Mouse (Mus musculus) hindbrain, embryonic 13.5 days (tissue): ENCODE results near the gene Ltf. TPM values are rescaled to one million over a fixed set of nuclear protein-coding genes. Genes with fewer than 3 reads are reported as not detected.

Experiments used
- ATAC-seq: fragments of 200-750 bp; cut with Nextera tagmentation; 2 replicates; pipeline ENCODE4 v1.8.0; 2017; ENCODE audit warnings: moderate TSS enrichment; ENCODE audit not compliant: low FRiP score
- H3K27ac ChIP-seq: fragments of 300-500 bp; sonication (generic); 2 replicates; pipeline ENCODE4 v1.5.1; 2015; ENCODE audit warnings: inconsistent platforms, mild to moderate bottlenecking, moderate library complexity
- H3K27me3 ChIP-seq: fragments of 300-500 bp; sonication (generic); 2 replicates; pipeline ENCODE4 v1.6.1; 2015; ENCODE audit warnings: mild to moderate bottlenecking, inconsistent platforms
- H3K36me3 ChIP-seq: fragments of 300-500 bp; sonication (generic); 2 replicates; pipeline ENCODE4 v1.6.1; 2015; ENCODE audit warnings: mild to moderate bottlenecking, inconsistent platforms
- H3K4me1 ChIP-seq: fragments of 300-500 bp; sonication (generic); replicated peaks from 2 replicates; pipeline ENCODE4 v1.6.1; 2015; ENCODE audit warnings: inconsistent platforms
- H3K4me2 ChIP-seq: fragments of 300-500 bp; sonication (generic); 2 replicates; pipeline ENCODE4 v1.6.1; 2015; ENCODE audit warnings: inconsistent platforms, mild to moderate bottlenecking, moderate library complexity
- H3K4me3 ChIP-seq: fragments of 300-500 bp; sonication (generic); 2 replicates; pipeline ENCODE4 v1.5.1; 2015; ENCODE audit warnings: mild to moderate bottlenecking, inconsistent platforms
- H3K9ac ChIP-seq: fragments of 300-500 bp; sonication (generic); 2 replicates; pipeline ENCODE4 v1.6.1; 2015; ENCODE audit warnings: mild to moderate bottlenecking, inconsistent platforms
- H3K9me3 ChIP-seq: fragments of 300-500 bp; sonication (generic); 2 replicates; pipeline ENCODE4 v1.6.1; 2016; ENCODE audit warnings: inconsistent platforms
- WGBS: fragments of 180-500 bp; shearing (Covaris S2); methylation state at CpG from one replicate; pipeline ENCODE4 v1.1.7; 2015; 5-methylcytosine and 5-hydroxymethylcytosine counted together
- polyA plus RNA-seq: library from polyadenylated mRNA; unstranded; fragments of >200 nt; fragmentation: Nextera tagmentation; extraction: Ambion mirVana; gene quantifications from 2 replicates; pipeline ENCODE4 v1.2.1, GENCODE M21; 2015

The Ltf gene
- polyA plus RNA-seq = 1.4 and 2.6 TPM in 2 replicates

- no peaks in the 10 kb centered on the region for H3K36me3 ChIP-seq
- WGBS = 84% methylated on average over 5 of the region's 5 CpGs
- no peaks in the 10 kb centered on the region for H3K4me1 ChIP-seq
Measured at GRCm38 (mm10) chr9:111019022-111019421, at the start of gene Ltf. Gene Ltf, plus strand, starts transcription at chr9:111019271.

GRCm38 (mm10) chr9:110979411-110979810 is 39.7 kb upstream of the Ltf start:
- WGBS = 96% methylated on average over 11 of the region's 11 CpGs
- Histone ChIP-seq H3K9me3 (no peaks in the 10 kb centered on the region), H3K4me2 (no peak overlapping the region), H3K4me1 (no peaks in the 10 kb centered on the region), H3K27ac (no peak overlapping the region), H3K9ac (no peak overlapping the region), H3K4me3 (no peak overlapping the region), H3K27me3 (no peaks in the 10 kb centered on the region), H3K36me3 (no peaks in the 10 kb centered on the region)
- no peak for ATAC-seq

More at GRCm38 (mm10) chr9:111019022-111019421, at the start of gene Ltf:
- no peaks in the 10 kb centered on the region for H3K9me3 ChIP-seq
- ATAC-seq = no peak
- H3K27ac ChIP-seq = no peak within 1 kb of the TSS
- H3K4me3 ChIP-seq = no peak within 1 kb of the TSS
- no peak within 1 kb of the TSS for H3K9ac ChIP-seq
- no peak within 1 kb of the TSS for H3K4me2 ChIP-seq
- H3K27me3 ChIP-seq = no peaks in the 10 kb centered on the region

- H3K4me3 ChIP-seq = no peak overlapping the region
- WGBS = 42% methylated on average over 4 of the region's 4 CpGs
- no peaks in the 10 kb centered on the region for H3K9me3 ChIP-seq
- H3K36me3 ChIP-seq = no peaks in the 10 kb centered on the region
- H3K27me3 ChIP-seq = no peaks in the 10 kb centered on the region
- no peak overlapping the region for H3K4me2 ChIP-seq
- no peak overlapping the region for H3K27ac ChIP-seq
- H3K9ac ChIP-seq = no peak overlapping the region
- ATAC-seq = no peak
- H3K4me1 ChIP-seq = no peaks in the 10 kb centered on the region
Measured at GRCm38 (mm10) chr9:110982351-110982750, 36.7 kb upstream of the Ltf start.

GRCm38 (mm10) chr9:110984096-110984495 is 35.0 kb upstream of the Ltf start:
- H3K27ac ChIP-seq = no peak overlapping the region
- no peak overlapping the region for H3K9ac ChIP-seq
- H3K9me3 ChIP-seq = no peaks in the 10 kb centered on the region
- 88% methylated on average over 9 of the region's 9 CpGs for WGBS
- H3K4me1 ChIP-seq = no peaks in the 10 kb centered on the region
- no peak for ATAC-seq
- no peaks in the 10 kb centered on the region for H3K27me3 ChIP-seq
- no peak overlapping the region for H3K4me2 ChIP-seq
- no peak overlapping the region for H3K4me3 ChIP-seq
- no peaks in the 10 kb centered on the region for H3K36me3 ChIP-seq

- Histone ChIP-seq H3K9me3 (no peaks in the 10 kb centered on the region), H3K9ac (no peak overlapping the region), H3K27me3 (no peaks in the 10 kb centered on the region), H3K27ac (no peak overlapping the region), H3K4me1 (no peaks in the 10 kb centered on the region), H3K4me3 (no peak overlapping the region), H3K36me3 (no peaks in the 10 kb centered on the region), H3K4me2 (no peak overlapping the region)
- no peak for ATAC-seq
- 95% methylated on average over 5 of the region's 5 CpGs for WGBS
Measured at GRCm38 (mm10) chr9:110985541-110985940, 33.5 kb upstream of the Ltf start.

- no peak for ATAC-seq
- Histone ChIP-seq H3K27ac (no peak overlapping the region), H3K27me3 (no peaks in the 10 kb centered on the region), H3K9me3 (no peaks in the 10 kb centered on the region), H3K4me3 (no peak overlapping the region), H3K9ac (no peak overlapping the region), H3K4me1 (no peaks in the 10 kb centered on the region), H3K4me2 (no peak overlapping the region), H3K36me3 (no peaks in the 10 kb centered on the region)
- 92% methylated on average over 8 of the region's 8 CpGs for WGBS
Measured at GRCm38 (mm10) chr9:110985951-110986350, 33.1 kb upstream of the Ltf start.

- H3K4me1 ChIP-seq = no peaks in the 10 kb centered on the region
- no peak for ATAC-seq
- H3K9me3 ChIP-seq = no peaks in the 10 kb centered on the region
- H3K4me2 ChIP-seq = no peak overlapping the region
- 79% methylated on average over 4 of the region's 4 CpGs for WGBS
- H3K9ac ChIP-seq = no peak overlapping the region
- H3K27me3 ChIP-seq = no peaks in the 10 kb centered on the region
- no peaks in the 10 kb centered on the region for H3K36me3 ChIP-seq
- no peak overlapping the region for H3K27ac ChIP-seq
- H3K4me3 ChIP-seq = no peak overlapping the region
Measured at GRCm38 (mm10) chr9:110987331-110987730, 31.7 kb upstream of the Ltf start.

GRCm38 (mm10) chr9:110988078-110988477 is 31.0 kb upstream of the Ltf start:
- no peak for ATAC-seq
- Histone ChIP-seq H3K9me3 (no peaks in the 10 kb centered on the region), H3K9ac (no peak overlapping the region), H3K27ac (no peak overlapping the region), H3K36me3 (no peaks in the 10 kb centered on the region), H3K4me2 (no peak overlapping the region), H3K4me1 (no peaks in the 10 kb centered on the region), H3K27me3 (no peaks in the 10 kb centered on the region), H3K4me3 (no peak overlapping the region)
- WGBS = 78% methylated on average over 3 of the region's 3 CpGs

- 62% methylated on average over 4 of the region's 4 CpGs for WGBS
- no peak overlapping the region for H3K4me2 ChIP-seq
- no peak overlapping the region for H3K4me3 ChIP-seq
- H3K4me1 ChIP-seq = no peaks in the 10 kb centered on the region
- H3K9me3 ChIP-seq = no peaks in the 10 kb centered on the region
- H3K9ac ChIP-seq = no peak overlapping the region
- no peak overlapping the region for H3K27ac ChIP-seq
- ATAC-seq = no peak
- no peaks in the 10 kb centered on the region for H3K36me3 ChIP-seq
- H3K27me3 ChIP-seq = no peaks in the 10 kb centered on the region
Measured at GRCm38 (mm10) chr9:110989141-110989540, 29.9 kb upstream of the Ltf start.

- WGBS = 91% methylated on average over 2 of the region's 2 CpGs
- Histone ChIP-seq H3K27me3 (no peaks in the 10 kb centered on the region), H3K4me3 (no peak overlapping the region), H3K9ac (no peak overlapping the region), H3K36me3 (no peaks in the 10 kb centered on the region), H3K9me3 (no peaks in the 10 kb centered on the region), H3K27ac (no peak overlapping the region), H3K4me1 (peaks cover under 1% of the 10 kb centered on the region; the same call in 1 of the 2 replicates), H3K4me2 (no peak overlapping the region)
- no peak for ATAC-seq
Measured at GRCm38 (mm10) chr9:110989543-110989942, 29.5 kb upstream of the Ltf start.

- Histone ChIP-seq H3K4me2 (no peak within 1 kb of the TSS), H3K27ac (no peak within 1 kb of the TSS), H3K9me3 (no peaks in the 10 kb centered on the region), H3K4me3 (no peak within 1 kb of the TSS), H3K27me3 (no peaks in the 10 kb centered on the region), H3K4me1 (peaks cover 5% of the 10 kb centered on the region; the same call in 1 of the 2 replicates), H3K9ac (no peak within 1 kb of the TSS), H3K36me3 (no peaks in the 10 kb centered on the region)
- WGBS = 65% methylated on average over 6 of the region's 6 CpGs
- no peak for ATAC-seq
Measured at GRCm38 (mm10) chr9:110990204-110990603, 28.9 kb upstream of the Ltf start, which contains the start of gene Rtp3. Gene Rtp3, minus strand, starts transcription at chr9:110990583.

- Histone ChIP-seq H3K27me3 (no peaks in the 10 kb centered on the region), H3K36me3 (no peaks in the 10 kb centered on the region), H3K4me1 (peaks cover 5% of the 10 kb centered on the region; the same call in 1 of the 2 replicates), H3K9me3 (no peaks in the 10 kb centered on the region), H3K4me2 (no peak overlapping the region), H3K4me3 (no peak overlapping the region), H3K27ac (no peak overlapping the region), H3K9ac (no peak overlapping the region)
- no peak for ATAC-seq
- WGBS = 48% methylated on average over 3 of the region's 3 CpGs
Measured at GRCm38 (mm10) chr9:110993281-110993709, 25.8 kb upstream of the Ltf start.

- Histone ChIP-seq H3K36me3 (no peaks in the 10 kb centered on the region), H3K4me3 (peak overlapping the region; percentile 40), H3K9me3 (no peaks in the 10 kb centered on the region), H3K27ac (peak overlapping the region; percentile 69; the same call in 1 of the 2 replicates), H3K4me2 (peak overlapping the region; percentile 49), H3K27me3 (no peaks in the 10 kb centered on the region), H3K9ac (peak overlapping the region; percentile 61), H3K4me1 (peaks cover 5% of the 10 kb centered on the region; the same call in 1 of the 2 replicates)
- peak; percentile 88 for ATAC-seq
- 9% methylated on average over 13 of the region's 13 CpGs for WGBS
Measured at GRCm38 (mm10) chr9:110994716-110995172, 24.3 kb upstream of the Ltf start.
